Mouse (Mus musculus) B cell, adult (primary cell): Measurements from ENCODE around the gene Foxd2. TPM values are rescaled to one million over a fixed set of nuclear protein-coding genes. Genes with fewer than 3 reads are reported as not detected.

Experiments used
- total RNA-seq: library from RNA; stranded (reverse); gene quantifications from 4 replicates; pipeline ENCODE4 v1.2.4, GENCODE M21; 2023; ENCODE audit not compliant: inconsistent age

The Foxd2 gene
- 0.90 to 1.6 TPM (median 1.1 TPM) in 4 replicates for total RNA-seq

GRCm38 (mm10) chr4:114908829-114909601 lies at the start of gene Foxd2:
Foxd2 (minus strand) TSS chr4:114908873.

GRCm38 (mm10) chr4:114925917-114926312 lies 17.2 kb upstream of the Foxd2 start, which contains the start of gene Foxe3:
Foxe3 (minus strand) TSS chr4:114926013.

Other genes starting within 250 kb of the Foxd2 start
- not detected in 4 replicates for gene Gm12830, start 87.2 kb downstream of the Foxd2 start, total RNA-seq
- gene Foxe3, start 17.1 kb upstream of the Foxd2 start, total RNA-seq = not detected in 4 replicates
- gene Cmpk1, start 78.4 kb upstream of the Foxd2 start, total RNA-seq = 42.5 to 54.1 TPM (median 51.3 TPM) in 4 replicates
- gene Stil, start 91.3 kb upstream of the Foxd2 start, total RNA-seq = 0.83 to 0.97 TPM (median 0.96 TPM) in 4 replicates
- 0.45 to 0.60 TPM in 2 of 4 replicates, not detected in the others for gene Tal1, start 147.6 kb upstream of the Foxd2 start, total RNA-seq
- gene Pdzk1ip1, start 179.8 kb upstream of the Foxd2 start, total RNA-seq = not detected in 4 replicates
- not detected in 4 replicates for gene Cyp4x1, start 225.4 kb upstream of the Foxd2 start, total RNA-seq